Mouse (Mus musculus) limb, embryonic 11.5 days (tissue): ENCODE results near the gene Zbtb20. TPM values are rescaled to one million over a fixed set of nuclear protein-coding genes. Genes with fewer than 3 reads are reported as not detected.

ENCODE experiments used
- ATAC-seq: fragments of 200-750 bp; cut with Nextera tagmentation; 2 replicates; pipeline ENCODE4 v1.8.0; 2017; ENCODE audit warnings: low read depth; ENCODE audit not compliant: insufficient number of reproducible peaks, low FRiP score, low TSS enrichment
- DNase-seq: peaks from one replicate; pipeline ENCODE4 v3.0.0-alpha.2; 2015; ENCODE audit warnings: low spot score
- H3K27ac ChIP-seq: fragments of 300-500 bp; sonication (generic); replicated peaks from 2 replicates; pipeline ENCODE4 v1.5.1; 2014; ENCODE audit warnings: low read depth, mild to moderate bottlenecking, low read length
- H3K27me3 ChIP-seq: fragments of 300-500 bp; sonication (generic); 2 replicates; pipeline ENCODE4 v1.6.1; 2014; ENCODE audit warnings: mild to moderate bottlenecking, low read length, mixed read lengths; ENCODE audit not compliant: control insufficient read depth, insufficient read depth
- H3K36me3 ChIP-seq: fragments of 300-500 bp; sonication (generic); 2 replicates; pipeline ENCODE4 v1.6.1; 2014; ENCODE audit warnings: mild to moderate bottlenecking, low read length, moderate library complexity, mixed read lengths; ENCODE audit not compliant: control insufficient read depth, insufficient read depth
- H3K4me1 ChIP-seq: fragments of 300-500 bp; sonication (generic); 2 replicates; pipeline ENCODE4 v1.6.1; 2014; ENCODE audit warnings: low read length, mixed read lengths; ENCODE audit not compliant: control insufficient read depth, insufficient read depth
- H3K4me2 ChIP-seq: fragments of 300-500 bp; sonication (generic); 2 replicates; pipeline ENCODE4 v1.6.1; 2014; ENCODE audit warnings: low read depth, mild to moderate bottlenecking, moderate library complexity; ENCODE audit not compliant: severe bottlenecking
- H3K4me3 ChIP-seq: fragments of 300-500 bp; sonication (generic); 2 replicates; pipeline ENCODE4 v1.5.1; 2014; ENCODE audit warnings: low read depth, low read length
- H3K9ac ChIP-seq: fragments of 300-500 bp; sonication (generic); 2 replicates; pipeline ENCODE4 v1.6.1; 2014; ENCODE audit warnings: mild to moderate bottlenecking, low read length
- H3K9me3 ChIP-seq: fragments of 300-500 bp; sonication (generic); 2 replicates; pipeline ENCODE4 v1.6.1; 2016; ENCODE audit warnings: low read length; ENCODE audit not compliant: control insufficient read depth
- WGBS: fragments of 180-500 bp; shearing (Covaris S2); extraction: QIAGEN DNeasy Blood & Tissue Kit; methylation state at CpG from one replicate; pipeline ENCODE4 v1.1.7; 2014; 5-methylcytosine and 5-hydroxymethylcytosine counted together
- polyA plus RNA-seq: library from polyadenylated mRNA; unstranded; fragments of >200 nt; fragmentation: Nextera tagmentation; extraction: Ambion mirVana; gene quantifications from 2 replicates; pipeline ENCODE4 v1.2.1, GENCODE M21; 2014

Gene Zbtb20
- polyA plus RNA-seq, 1 experiment from 2014 or later: 12.9 TPM

DNA sequence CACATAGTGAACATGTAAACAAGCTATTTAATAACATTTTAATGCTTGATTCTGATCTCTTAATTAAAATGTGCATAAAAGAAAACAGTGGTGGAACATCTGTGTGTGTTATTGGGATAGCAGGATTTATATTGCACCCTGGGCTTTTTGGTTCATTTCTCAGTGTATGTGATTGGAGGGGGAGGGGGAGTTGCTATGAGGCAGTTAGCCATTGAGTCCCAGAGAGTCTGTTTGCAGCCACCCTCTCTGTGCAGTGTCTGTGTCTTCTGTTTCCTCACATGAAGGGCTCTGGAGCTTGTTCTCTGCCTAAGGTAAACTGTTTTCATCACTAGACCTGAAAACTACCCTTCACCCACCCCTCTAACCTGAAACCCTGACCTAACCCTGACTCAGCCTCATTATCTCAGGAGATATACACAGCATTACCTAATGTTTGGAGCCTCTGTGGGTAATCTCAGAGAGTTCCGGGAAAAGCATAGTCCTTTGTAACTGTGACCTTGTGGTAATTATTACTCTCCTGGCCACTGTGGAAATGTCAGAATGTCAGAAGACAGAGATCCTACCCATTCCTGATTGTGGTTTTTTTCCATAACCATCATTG is 411.2 kb downstream of the Zbtb20 start:
- WGBS: 74% methylated on average over 1 of the region's 1 CpGs
- Histone ChIP-seq H3K27ac (no peak overlapping the region), H3K4me3 (no peak overlapping the region), H3K9ac (no peak overlapping the region), H3K27me3 (no peaks in the 10 kb centered on the region), H3K9me3 (no peaks in the 10 kb centered on the region), H3K36me3 (no peaks in the 10 kb centered on the region), H3K4me1 (no peaks in the 10 kb centered on the region), H3K4me2 (no peak overlapping the region)
- no peak for ATAC-seq
- DNase-seq: no peak

DNA sequence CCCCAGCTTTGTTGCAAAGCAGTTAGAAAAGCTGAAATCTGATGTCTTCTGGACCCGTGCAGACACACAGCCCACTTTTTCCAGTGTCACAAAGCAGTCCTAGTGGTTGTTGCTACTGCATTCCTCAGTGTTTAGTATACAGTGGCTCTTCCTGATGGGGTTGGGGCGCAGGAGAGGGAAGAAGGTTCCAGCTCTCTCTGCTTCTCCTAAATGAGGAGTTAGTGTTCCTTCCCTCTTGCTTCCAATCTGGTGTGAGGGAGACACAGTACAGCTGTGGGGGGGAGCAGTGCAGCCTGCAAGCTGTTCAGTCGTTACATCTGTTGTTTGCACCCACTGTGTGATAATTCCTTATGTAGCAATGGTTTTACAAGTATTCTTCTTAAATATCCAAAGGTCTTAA is 415.7 kb downstream of the Zbtb20 start:
- H3K4me3 ChIP-seq: no peak overlapping the region
- H3K9me3 ChIP-seq: no peaks in the 10 kb centered on the region
- no peaks in the 10 kb centered on the region for H3K27me3 ChIP-seq
- no peaks in the 10 kb centered on the region for H3K36me3 ChIP-seq
- DNase-seq: no peak
- H3K4me2 ChIP-seq: no peak overlapping the region
- H3K27ac ChIP-seq: no peak overlapping the region
- WGBS: 67% methylated on average over 3 of the region's 3 CpGs
- ATAC-seq: no peak
- H3K9ac ChIP-seq: no peak overlapping the region
- no peaks in the 10 kb centered on the region for H3K4me1 ChIP-seq

DNA sequence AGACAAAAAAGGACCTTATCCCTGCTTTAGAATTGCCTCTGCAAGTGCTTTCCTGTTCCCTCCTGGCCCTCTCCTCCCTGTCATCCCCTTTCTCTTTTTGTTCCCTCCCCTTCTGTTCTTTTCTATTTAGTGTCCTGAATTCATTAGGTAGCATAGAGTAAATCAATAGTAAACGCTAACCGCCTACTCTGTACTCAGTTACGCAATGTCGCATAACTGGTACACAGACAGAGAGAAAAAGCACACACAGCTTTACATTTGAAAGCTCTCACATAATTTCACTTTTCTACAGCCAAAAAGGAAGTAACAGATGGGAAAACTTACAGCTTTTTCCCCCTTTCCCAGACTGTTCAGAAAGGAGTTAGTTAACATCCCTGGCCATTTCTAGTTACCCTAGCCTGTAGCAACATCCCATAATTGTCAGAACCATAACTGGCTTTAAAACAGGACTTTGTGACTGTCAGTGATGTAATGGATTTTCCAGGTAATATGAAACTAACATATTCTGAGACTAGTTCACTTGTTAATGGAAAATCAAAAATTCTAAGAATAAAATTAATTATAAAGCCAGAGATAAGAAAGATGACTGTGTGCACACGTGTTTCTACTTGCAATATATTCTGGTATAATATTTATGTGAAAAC is 422.4 kb downstream of the Zbtb20 start:
- ATAC-seq (no peak), DNase-seq (no peak)
- H3K4me3 ChIP-seq: no peak overlapping the region
- H3K27me3 ChIP-seq: no peaks in the 10 kb centered on the region
- H3K27ac ChIP-seq: no peak overlapping the region
- H3K4me1 ChIP-seq: 0 out of 2 replicates have a peak, but pooled peaks cover 3% of the 10 kb centered on the region
- no peaks in the 10 kb centered on the region for H3K9me3 ChIP-seq
- H3K36me3 ChIP-seq: no peaks in the 10 kb centered on the region
- 88% methylated on average over 5 of the region's 5 CpGs for WGBS
- no peak overlapping the region for H3K9ac ChIP-seq
- no peak overlapping the region for H3K4me2 ChIP-seq

DNA sequence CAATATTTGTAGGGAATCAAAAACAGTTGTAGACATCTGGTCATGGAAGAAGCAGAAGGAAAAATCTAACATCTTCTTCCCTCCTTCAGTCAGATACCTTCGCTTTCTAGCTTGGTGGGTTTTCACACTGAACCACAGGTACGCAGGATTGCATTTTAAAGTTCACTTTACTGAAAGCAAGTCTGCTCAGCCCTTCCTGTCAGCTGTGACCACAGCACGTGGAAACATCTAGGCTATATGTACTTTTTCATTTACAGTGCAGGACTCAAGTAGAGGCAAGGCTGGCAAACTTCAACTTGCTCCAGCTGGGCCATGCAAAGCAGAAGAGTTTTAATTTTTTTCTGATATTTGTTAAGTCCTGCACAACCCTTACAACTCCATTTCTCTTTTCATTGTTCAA is 424.7 kb downstream of the Zbtb20 start:
- no peak overlapping the region for H3K27ac ChIP-seq
- 80% methylated on average over 3 of the region's 3 CpGs for WGBS
- H3K27me3 ChIP-seq: no peaks in the 10 kb centered on the region
- no peaks in the 10 kb centered on the region for H3K36me3 ChIP-seq
- H3K4me1 ChIP-seq: 0 out of 2 replicates have a peak, but pooled peaks cover 6% of the 10 kb centered on the region
- no peak for ATAC-seq
- H3K4me2 ChIP-seq: no peak overlapping the region
- no peak overlapping the region for H3K9ac ChIP-seq
- no peak overlapping the region for H3K4me3 ChIP-seq
- no peaks in the 10 kb centered on the region for H3K9me3 ChIP-seq
- no peak for DNase-seq

DNA sequence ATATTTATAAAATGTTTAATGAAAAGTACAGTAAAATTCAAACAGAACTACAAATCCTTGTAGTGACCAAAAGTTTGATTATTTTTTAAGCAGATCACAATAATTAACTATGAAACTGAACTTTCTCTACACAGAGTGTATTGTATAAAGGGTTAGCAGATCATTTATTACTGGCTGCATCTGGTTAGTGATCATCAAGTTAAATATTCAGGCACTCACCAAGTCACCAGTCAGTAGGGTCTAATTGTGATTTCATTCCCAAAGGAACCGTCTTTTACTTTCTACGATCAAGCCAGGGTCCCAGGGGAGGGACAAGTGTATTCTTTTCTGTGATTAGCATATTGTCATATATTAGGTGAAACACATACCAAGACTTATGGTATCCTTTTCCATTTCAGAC is 426.5 kb downstream of the Zbtb20 start:
- no peaks in the 10 kb centered on the region for H3K27me3 ChIP-seq
- no peak overlapping the region for H3K4me3 ChIP-seq
- 0 out of 2 replicates have a peak, but pooled peaks cover 6% of the 10 kb centered on the region for H3K4me1 ChIP-seq
- no peak overlapping the region for H3K9ac ChIP-seq
- no peak overlapping the region for H3K27ac ChIP-seq
- H3K9me3 ChIP-seq: no peaks in the 10 kb centered on the region
- H3K4me2 ChIP-seq: no peak overlapping the region
- ATAC-seq: no peak
- 90% methylated on average over 2 of the region's 2 CpGs for WGBS
- no peak for DNase-seq
- H3K36me3 ChIP-seq: no peaks in the 10 kb centered on the region

DNA sequence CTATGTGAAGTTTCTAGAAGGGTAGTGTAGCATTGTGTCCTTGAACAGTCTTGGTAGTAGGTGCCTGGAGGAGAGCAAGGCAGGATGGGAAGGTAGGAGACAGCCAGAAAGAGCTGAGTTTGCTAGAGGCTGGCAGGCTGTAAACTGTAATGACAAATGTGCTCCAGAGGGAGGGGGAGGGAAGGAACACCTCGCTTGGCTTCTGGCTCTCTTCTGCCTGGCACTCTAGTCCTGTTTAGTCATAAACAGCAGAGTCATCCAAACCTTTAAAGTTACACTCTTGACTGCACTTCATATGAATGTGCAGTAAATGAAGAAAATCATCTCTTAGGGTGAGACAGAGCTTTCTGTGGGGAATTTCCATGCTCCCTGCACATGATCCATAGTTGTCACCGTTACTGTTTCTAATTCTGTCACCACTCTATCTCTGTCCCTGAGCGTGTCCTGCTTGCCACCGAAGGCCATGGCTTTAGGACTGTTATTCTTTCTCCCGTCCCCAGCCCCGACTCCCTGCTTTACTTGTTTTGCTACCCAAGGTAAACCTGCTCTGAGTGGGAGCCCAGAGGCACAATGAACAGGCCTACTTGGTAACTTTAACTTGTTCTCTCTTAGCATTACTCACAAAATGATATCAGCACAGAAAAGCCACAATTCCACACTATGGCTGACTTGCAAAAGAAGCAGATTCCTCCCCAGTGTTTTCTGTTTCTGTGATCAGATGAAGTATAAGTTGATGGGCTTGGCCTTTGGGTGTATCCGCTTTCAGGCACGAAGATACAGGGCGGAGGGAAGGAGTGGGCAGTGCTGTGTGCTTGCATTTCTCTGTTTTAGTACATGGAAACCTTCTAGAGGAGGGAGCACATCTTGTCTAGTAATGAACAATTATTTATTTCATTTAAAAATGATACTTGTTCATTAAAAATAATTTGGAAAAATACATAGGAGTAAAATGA is 427.8 kb downstream of the Zbtb20 start:
- no peaks in the 10 kb centered on the region for H3K36me3 ChIP-seq
- H3K4me3 ChIP-seq: no peak overlapping the region
- ATAC-seq (no peak), DNase-seq (no peak)
- 39% methylated on average over 9 of the region's 9 CpGs for WGBS
- H3K27me3 ChIP-seq: no peaks in the 10 kb centered on the region
- no peaks in the 10 kb centered on the region for H3K9me3 ChIP-seq
- no peak overlapping the region for H3K9ac ChIP-seq
- 0 out of 2 replicates have a peak, but pooled peaks cover 3% of the 10 kb centered on the region for H3K4me1 ChIP-seq
- no peak overlapping the region for H3K4me2 ChIP-seq
- H3K27ac ChIP-seq: no peak overlapping the region

DNA sequence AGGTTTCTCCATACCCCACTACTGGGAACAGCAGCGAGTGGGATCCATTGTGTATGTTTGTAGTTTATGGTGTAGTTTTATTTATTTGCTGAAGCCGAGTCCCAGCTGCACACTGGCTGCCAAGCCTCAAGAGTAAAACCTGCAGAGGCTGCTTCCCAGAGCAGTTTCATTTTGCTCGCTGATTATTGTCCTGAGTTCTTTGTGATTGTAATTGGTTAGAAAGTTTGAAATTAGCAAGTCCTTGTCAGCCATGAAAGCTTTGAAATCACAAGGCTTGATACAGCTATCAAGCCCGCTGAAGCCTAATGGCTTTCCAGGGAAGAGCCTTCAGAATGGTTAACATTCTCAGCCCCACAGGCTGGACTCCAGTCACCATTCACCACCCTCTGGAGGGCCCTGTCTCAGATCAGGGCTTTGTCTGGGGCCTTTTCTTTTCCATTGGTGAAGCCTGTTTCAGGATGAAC is 434.3 kb downstream of the Zbtb20 start:
- Histone ChIP-seq H3K27me3 (no peaks in the 10 kb centered on the region), H3K4me3 (no peak overlapping the region), H3K36me3 (no peaks in the 10 kb centered on the region), H3K27ac (peak overlapping the region; percentile 62; the same call in 1 of the 2 replicates), H3K4me1 (0 out of 2 replicates have a peak, but pooled peaks cover 3% of the 10 kb centered on the region), H3K9ac (0 out of 2 replicates have a peak overlapping the region, but pooled peaks have one; percentile 17), H3K4me2 (0 out of 2 replicates have a peak overlapping the region, but pooled peaks have one; percentile 10), H3K9me3 (no peaks in the 10 kb centered on the region)
- ATAC-seq (no peak; the same call in 1 of the 2 replicates), DNase-seq (no peak)
- WGBS: 25% methylated on average over 4 of the region's 4 CpGs

DNA sequence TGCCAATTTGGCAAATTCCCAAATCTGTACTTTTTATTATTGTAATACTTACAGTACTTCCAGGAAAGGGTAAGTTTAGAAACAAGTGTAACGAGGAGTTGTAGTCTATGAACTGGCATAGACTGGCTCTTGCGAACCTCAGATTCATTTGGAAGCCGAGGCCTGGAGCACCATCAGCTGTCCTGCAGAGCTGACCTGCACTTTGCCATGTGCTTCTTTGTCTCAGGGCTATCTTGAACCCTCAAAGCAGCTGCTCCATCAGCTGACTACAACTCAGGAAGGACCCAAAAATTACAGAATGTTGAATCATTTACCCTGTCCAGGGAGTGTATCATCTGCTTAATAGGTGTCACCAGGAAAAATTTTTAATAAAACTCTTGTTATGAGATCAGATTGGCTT is 448.3 kb downstream of the Zbtb20 start:
- DNase-seq: no peak
- Histone ChIP-seq H3K4me1 (no peaks in the 10 kb centered on the region), H3K36me3 (no peaks in the 10 kb centered on the region), H3K27ac (no peak overlapping the region), H3K4me2 (no peak overlapping the region), H3K9me3 (no peaks in the 10 kb centered on the region), H3K4me3 (no peak overlapping the region), H3K27me3 (no peaks in the 10 kb centered on the region), H3K9ac (no peak overlapping the region)
- ATAC-seq: no peak
- WGBS: 81% methylated on average over 3 of the region's 3 CpGs
